Mouse (Mus musculus) intestine, postnatal 0 days (tissue): Measurements from ENCODE around the gene Coq10a. TPM values are rescaled to one million over a fixed set of nuclear protein-coding genes. Genes with fewer than 3 reads are reported as not detected.

Experiments
- ATAC-seq: fragments of 200-750 bp; cut with Nextera tagmentation; 2 replicates; pipeline ENCODE4 v1.8.0; 2017; ENCODE audit warnings: mild to moderate bottlenecking, moderate TSS enrichment, moderate library complexity
- H3K27ac ChIP-seq: fragments of 300-500 bp; sonication (generic); 2 replicates; pipeline ENCODE4 v1.5.1; 2014; ENCODE audit warnings: mild to moderate bottlenecking, low read depth, low read length, moderate library complexity
- H3K27me3 ChIP-seq: fragments of 300-500 bp; sonication (generic); replicated peaks from 2 replicates; pipeline ENCODE4 v1.6.1; 2014; ENCODE audit warnings: low read length, mixed read lengths; ENCODE audit not compliant: control insufficient read depth, insufficient read depth
- H3K36me3 ChIP-seq: fragments of 300-500 bp; sonication (generic); 2 replicates; pipeline ENCODE4 v1.6.1; 2014; ENCODE audit warnings: mild to moderate bottlenecking, moderate library complexity; ENCODE audit not compliant: control insufficient read depth, insufficient read depth
- H3K4me1 ChIP-seq: fragments of 300-500 bp; sonication (generic); replicated peaks from 2 replicates; pipeline ENCODE4 v1.6.1; 2014; ENCODE audit warnings: antibody characterized with exemption, low read length, mixed read lengths; ENCODE audit not compliant: control insufficient read depth, insufficient read depth
- H3K4me2 ChIP-seq: fragments of 300-500 bp; sonication (generic); replicated peaks from 2 replicates; pipeline ENCODE4 v1.6.1; 2014; ENCODE audit warnings: low read depth, mild to moderate bottlenecking, moderate library complexity
- H3K4me3 ChIP-seq: fragments of 300-500 bp; sonication (generic); 2 replicates; pipeline ENCODE4 v1.5.1; 2014; ENCODE audit warnings: low read depth, low read length
- H3K9ac ChIP-seq: fragments of 300-500 bp; sonication (generic); 2 replicates; pipeline ENCODE4 v1.6.1; 2014; ENCODE audit warnings: mild to moderate bottlenecking, low read depth, low read length
- H3K9me3 ChIP-seq: fragments of 300-500 bp; sonication (generic); 2 replicates; pipeline ENCODE4 v1.6.1; 2016; ENCODE audit warnings: mixed run types; ENCODE audit not compliant: control insufficient read depth
- CTCF ChIP-seq: sonication (generic); IDR thresholded peaks from 2 replicates; pipeline ENCODE4 v1.5.1; 2016; ENCODE audit warnings: low read depth, mild to moderate bottlenecking, control low read depth, antibody characterized with exemption, moderate library complexity
- WGBS: fragments of 180-500 bp; shearing (Covaris S2); extraction: QIAGEN DNeasy Blood & Tissue Kit; methylation state at CpG from one replicate; pipeline ENCODE4 v1.1.7; 2014; 5-methylcytosine and 5-hydroxymethylcytosine counted together
- polyA plus RNA-seq: library from polyadenylated mRNA; unstranded; fragments of >200 nt; fragmentation: Nextera tagmentation; extraction: Ambion mirVana; gene quantifications from 2 replicates; pipeline ENCODE4 v1.2.1, GENCODE M21; 2015

Gene Coq10a
- polyA plus RNA-seq, 1 experiment from 2014 or later = 22.3 TPM

DNA sequence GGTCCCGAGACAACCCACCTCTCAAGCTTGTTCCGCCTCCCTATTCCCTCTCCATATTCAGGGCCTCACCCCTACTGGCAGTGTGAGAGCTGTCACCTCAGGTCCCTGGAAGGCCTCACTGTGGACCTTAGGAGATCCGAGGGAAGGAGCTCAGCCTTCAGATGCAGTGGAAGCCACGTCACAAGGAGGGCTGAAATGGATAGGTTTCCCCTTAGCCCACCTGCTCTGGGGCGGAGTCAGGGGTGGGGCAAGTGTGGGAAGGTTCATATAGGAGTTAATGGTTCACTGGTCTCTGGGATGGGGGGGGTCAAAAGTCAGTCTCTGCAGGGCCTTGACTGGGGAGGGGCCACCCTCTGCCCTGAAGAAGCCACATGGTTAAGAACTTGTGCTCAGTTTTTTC lies 31.5 kb upstream of the Coq10a start:
- Histone ChIP-seq H3K36me3 (peaks cover 6% of the 10 kb centered on the region; the same call in 1 of the 2 replicates), H3K9me3 (no peaks in the 10 kb centered on the region), H3K9ac (peak overlapping the region; percentile 40; the same call in 1 of the 2 replicates), H3K4me2 (peak overlapping the region; percentile 60), H3K4me3 (peak overlapping the region; percentile 44), H3K4me1 (0 out of 2 replicates have a peak, but pooled peaks cover 3% of the 10 kb centered on the region), H3K27ac (peak overlapping the region; percentile 29), H3K27me3 (no peaks in the 10 kb centered on the region)
- 0 out of 2 replicates have a peak, but pooled peaks have one; percentile 24 for TF ChIP-seq CTCF
- WGBS = 18% methylated on average over 5 of the region's 5 CpGs
- peak; percentile 88 for ATAC-seq

DNA sequence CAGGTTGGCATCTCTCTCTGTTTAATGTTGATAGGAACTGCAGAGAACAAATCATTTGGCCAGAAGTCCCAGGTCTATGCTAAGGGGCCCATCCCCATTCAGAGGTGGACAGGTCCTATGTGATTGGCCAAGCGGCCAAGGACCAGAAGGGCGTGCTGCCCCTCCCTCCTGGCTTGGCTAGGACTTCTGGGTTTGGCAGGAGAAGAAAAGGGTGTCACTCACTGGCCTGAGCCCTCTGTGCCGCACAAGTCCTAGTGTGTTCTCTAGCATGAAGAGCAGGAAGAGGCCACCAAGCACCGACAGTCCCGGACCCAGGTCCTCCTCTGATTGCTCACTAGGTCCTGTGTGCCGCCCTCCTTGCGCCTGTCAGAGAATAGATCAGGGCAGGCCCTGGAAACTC lies 28.7 kb upstream of the Coq10a start:
- Histone ChIP-seq H3K4me2 (no peak overlapping the region; the same call in 1 of the 2 replicates), H3K9ac (0 out of 2 replicates have a peak overlapping the region, but pooled peaks have one; percentile 7), H3K4me1 (0 out of 2 replicates have a peak, but pooled peaks cover 3% of the 10 kb centered on the region), H3K4me3 (no peak overlapping the region), H3K36me3 (peaks cover 32% of the 10 kb centered on the region), H3K27me3 (no peaks in the 10 kb centered on the region), H3K27ac (no peak overlapping the region), H3K9me3 (no peaks in the 10 kb centered on the region)
- WGBS = 68% methylated on average over 7 of the region's 7 CpGs
- no peak for TF ChIP-seq CTCF
- no peak for ATAC-seq

DNA sequence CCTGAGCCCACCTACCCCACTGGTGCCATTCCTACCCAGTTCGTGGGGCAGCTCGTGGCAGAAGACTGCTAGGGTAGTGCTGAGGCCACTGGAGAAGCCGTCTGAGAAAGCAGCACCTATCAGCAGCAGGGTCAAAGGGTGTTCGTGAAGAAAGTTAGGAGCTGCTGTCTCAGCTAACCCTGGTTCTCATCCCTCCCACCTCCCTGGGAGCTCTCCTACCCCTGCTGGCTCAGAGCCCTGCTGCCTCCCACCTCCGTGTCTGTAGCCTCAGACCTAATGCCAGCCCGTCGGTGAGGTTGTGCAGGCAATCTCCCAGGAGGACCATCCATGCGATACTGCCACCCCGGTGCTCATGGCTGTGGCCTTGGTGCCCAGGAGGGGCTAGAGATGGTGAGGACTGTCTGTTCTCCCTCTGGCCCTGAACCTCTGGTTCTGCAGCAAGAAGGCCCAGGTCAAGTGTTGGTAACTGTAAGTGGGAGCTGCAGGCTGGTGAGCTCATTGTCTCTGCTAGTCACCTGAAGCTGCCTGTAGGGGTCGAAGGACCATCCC lies 28.0 kb upstream of the Coq10a start:
- Histone ChIP-seq H3K9ac (no peak overlapping the region), H3K27me3 (no peaks in the 10 kb centered on the region), H3K4me3 (no peak overlapping the region), H3K36me3 (peaks cover 38% of the 10 kb centered on the region), H3K27ac (0 out of 2 replicates have a peak overlapping the region, but pooled peaks have one; percentile 46), H3K4me2 (no peak overlapping the region), H3K4me1 (0 out of 2 replicates have a peak, but pooled peaks cover 3% of the 10 kb centered on the region), H3K9me3 (no peaks in the 10 kb centered on the region)
- ATAC-seq = no peak
- 64% methylated on average over 10 of the region's 10 CpGs for WGBS
- TF ChIP-seq CTCF = no peak

DNA sequence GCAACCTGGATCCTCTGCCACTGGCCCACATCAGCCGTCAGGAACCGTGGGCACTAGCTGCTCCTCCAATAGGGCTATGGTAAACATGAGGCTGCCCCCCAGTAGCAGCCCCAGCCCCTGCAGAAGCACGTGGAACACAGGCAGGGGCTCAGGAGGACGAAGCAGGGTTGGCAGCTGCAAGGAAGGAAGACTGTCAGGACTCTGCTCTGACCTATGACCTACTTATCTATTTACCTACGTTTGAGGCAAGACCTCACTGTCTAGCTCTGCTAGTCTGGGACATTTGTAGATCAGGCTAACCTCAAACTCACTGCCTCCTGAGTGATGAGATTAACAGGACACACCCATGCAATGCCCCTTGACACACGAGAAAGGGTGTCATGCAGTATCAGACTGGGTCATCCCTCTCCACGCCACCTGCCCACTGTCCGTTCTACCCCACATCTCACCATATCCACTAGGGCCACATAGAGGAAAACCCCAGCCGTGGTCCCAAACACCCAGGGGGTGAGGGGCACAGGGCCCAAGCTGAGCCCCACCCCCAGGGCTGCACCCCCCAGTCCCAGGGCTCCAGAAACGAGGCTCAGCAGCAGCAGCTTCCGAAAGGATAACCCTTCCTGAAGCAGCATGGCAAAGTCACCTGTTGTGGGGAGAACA lies 27.3 kb upstream of the Coq10a start:
- no peak for TF ChIP-seq CTCF
- no peaks in the 10 kb centered on the region for H3K27me3 ChIP-seq
- WGBS = 44% methylated on average over 11 of the region's 11 CpGs
- peaks cover 44% of the 10 kb centered on the region for H3K36me3 ChIP-seq
- H3K4me3 ChIP-seq = no peak overlapping the region
- no peaks in the 10 kb centered on the region for H3K9me3 ChIP-seq
- no peak overlapping the region for H3K9ac ChIP-seq
- H3K4me1 ChIP-seq = 0 out of 2 replicates have a peak, but pooled peaks cover 3% of the 10 kb centered on the region
- no peak for ATAC-seq
- H3K4me2 ChIP-seq = no peak overlapping the region
- peak overlapping the region; percentile 46; the same call in 1 of the 2 replicates for H3K27ac ChIP-seq

DNA sequence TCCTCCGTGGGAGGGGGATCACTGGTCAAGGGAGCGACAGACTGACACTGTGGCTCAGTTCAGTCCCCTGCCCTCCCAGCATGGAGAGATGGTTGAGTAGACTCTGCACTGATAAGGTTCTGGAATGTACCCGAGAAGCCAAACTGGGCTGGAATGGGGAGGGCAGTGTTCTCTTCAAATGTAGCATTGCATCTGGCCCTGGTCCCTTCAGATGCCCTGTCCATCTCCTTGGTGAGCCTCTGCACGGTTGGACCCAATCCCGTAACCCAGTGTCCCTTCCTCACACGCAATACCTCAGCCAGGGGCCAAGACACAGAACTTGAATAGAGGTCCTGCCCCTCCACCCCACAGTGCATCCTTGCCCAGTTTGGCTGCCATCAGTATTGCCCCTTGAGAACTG lies 23.1 kb upstream of the Coq10a start:
- Histone ChIP-seq H3K9me3 (no peaks in the 10 kb centered on the region), H3K27ac (0 out of 2 replicates have a peak overlapping the region, but pooled peaks have one; percentile 21), H3K36me3 (peaks cover 86% of the 10 kb centered on the region), H3K4me2 (no peak overlapping the region), H3K4me1 (0 out of 2 replicates have a peak, but pooled peaks cover 3% of the 10 kb centered on the region), H3K27me3 (no peaks in the 10 kb centered on the region), H3K4me3 (no peak overlapping the region), H3K9ac (no peak overlapping the region)
- ATAC-seq = no peak
- 69% methylated on average over 6 of the region's 6 CpGs for WGBS
- no peak for TF ChIP-seq CTCF

DNA sequence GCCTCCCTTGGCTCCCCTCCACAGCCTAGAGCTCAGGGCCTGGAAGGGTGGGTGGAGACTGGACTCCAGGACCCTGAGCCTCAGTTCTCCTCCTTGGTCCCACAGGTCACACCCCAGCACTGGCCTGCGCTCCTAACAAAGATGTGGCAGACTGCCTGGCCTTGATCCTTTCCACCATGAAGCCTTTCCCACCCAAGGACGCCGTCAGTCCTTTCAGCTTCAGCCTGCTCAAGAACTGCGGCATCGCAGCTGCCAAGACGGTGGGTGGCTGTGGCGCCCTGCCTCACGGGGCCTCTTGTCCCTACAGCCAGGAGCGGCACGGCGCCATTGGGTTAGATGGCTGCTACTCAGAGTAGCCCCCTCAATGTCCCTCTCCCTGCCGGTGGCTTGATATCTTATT lies 21.6 kb upstream of the Coq10a start:
- Histone ChIP-seq H3K9ac (no peak overlapping the region), H3K27me3 (no peaks in the 10 kb centered on the region), H3K27ac (no peak overlapping the region), H3K4me2 (no peak overlapping the region), H3K4me1 (no peaks in the 10 kb centered on the region), H3K36me3 (peaks cover 94% of the 10 kb centered on the region), H3K9me3 (no peaks in the 10 kb centered on the region), H3K4me3 (no peak overlapping the region)
- no peak for ATAC-seq
- WGBS = 88% methylated on average over 12 of the region's 12 CpGs
- no peak for TF ChIP-seq CTCF
